Mouse (Mus musculus) embryonic facial prominence, embryonic 12.5 days (tissue): ENCODE measurements around the gene Gfy. TPM values are rescaled to one million over a fixed set of nuclear protein-coding genes. Genes with fewer than 3 reads are reported as not detected.
A peak's percentile ranks its signal among the peaks of the same experiment; 100 is the strongest.

Experiments used
- ATAC-seq: fragments of 200-750 bp; cut with Nextera tagmentation; 2 replicates; pipeline ENCODE4 v1.8.0; 2017; ENCODE audit not compliant: insufficient number of reproducible peaks, insufficient read depth, low FRiP score, low TSS enrichment
- H3K27ac ChIP-seq: fragments of 300-500 bp; sonication (generic); 2 replicates; pipeline ENCODE4 v1.5.1; 2016; ENCODE audit warnings: mild to moderate bottlenecking
- H3K27me3 ChIP-seq: fragments of 300-500 bp; sonication (generic); 2 replicates; pipeline ENCODE4 v1.6.1; 2016; ENCODE audit warnings: mild to moderate bottlenecking, moderate library complexity
- H3K36me3 ChIP-seq: fragments of 300-500 bp; sonication (generic); 2 replicates; pipeline ENCODE4 v1.6.1; 2016; ENCODE audit warnings: mild to moderate bottlenecking
- H3K4me1 ChIP-seq: fragments of 300-500 bp; sonication (generic); 2 replicates; pipeline ENCODE4 v1.6.1; 2016
- H3K4me2 ChIP-seq: fragments of 300-500 bp; sonication (generic); replicated peaks from 2 replicates; pipeline ENCODE4 v1.6.1; 2016; ENCODE audit warnings: mild to moderate bottlenecking, moderate library complexity
- H3K4me3 ChIP-seq: fragments of 300-500 bp; sonication (generic); 2 replicates; pipeline ENCODE4 v1.5.1; 2016; ENCODE audit warnings: mild to moderate bottlenecking
- H3K9ac ChIP-seq: fragments of 300-500 bp; sonication (generic); 2 replicates; pipeline ENCODE4 v1.6.1; 2016; ENCODE audit warnings: mild to moderate bottlenecking, moderate library complexity
- H3K9me3 ChIP-seq: fragments of 300-500 bp; sonication (generic); 2 replicates; pipeline ENCODE4 v1.6.1; 2016; ENCODE audit warnings: mild to moderate bottlenecking, moderate library complexity
- WGBS: fragments of 180-500 bp; shearing (Covaris S2); methylation state at CpG from one replicate; pipeline ENCODE4 v1.1.7; 2016; 5-methylcytosine and 5-hydroxymethylcytosine counted together
- polyA plus RNA-seq: library from polyadenylated mRNA; unstranded; fragments of >200 nt; fragmentation: Nextera tagmentation; extraction: Ambion mirVana; gene quantifications from 2 replicates; pipeline ENCODE4 v1.2.1, GENCODE M21; 2016

Gfy gene
- polyA plus RNA-seq, 1 experiment from 2014 or later = 0.56 TPM

GRCm38 (mm10) chr7:45141914-45142313, 37.5 kb downstream of the Gfy start:
- Histone ChIP-seq H3K9ac (no peak overlapping the region), H3K27me3 (no peaks in the 10 kb centered on the region), H3K4me1 (no peaks in the 10 kb centered on the region), H3K27ac (no peak overlapping the region), H3K4me3 (no peak overlapping the region), H3K36me3 (peaks cover 47% of the 10 kb centered on the region), H3K9me3 (no peaks in the 10 kb centered on the region), H3K4me2 (no peak overlapping the region)
- ATAC-seq = no peak
- WGBS = 86% methylated on average over 5 of the region's 5 CpGs

GRCm38 (mm10) chr7:45141319-45141718, 38.0 kb downstream of the Gfy start:
- Histone ChIP-seq H3K4me3 (no peak overlapping the region), H3K27me3 (no peaks in the 10 kb centered on the region), H3K9ac (no peak overlapping the region), H3K4me1 (no peaks in the 10 kb centered on the region), H3K36me3 (peaks cover 42% of the 10 kb centered on the region), H3K9me3 (no peaks in the 10 kb centered on the region), H3K27ac (no peak overlapping the region), H3K4me2 (no peak overlapping the region)
- no peak for ATAC-seq
- 90% methylated on average over 3 of the region's 3 CpGs for WGBS

GRCm38 (mm10) chr7:45139904-45140723, 39.3 kb downstream of the Gfy start:
- no peaks in the 10 kb centered on the region for H3K9me3 ChIP-seq
- WGBS = 76% methylated on average over 8 of the region's 8 CpGs
- H3K4me3 ChIP-seq = no peak overlapping the region
- ATAC-seq = no peak
- H3K4me2 ChIP-seq = no peak overlapping the region
- H3K27me3 ChIP-seq = peaks cover 7% of the 10 kb centered on the region; the same call in 1 of the 2 replicates
- peaks cover 31% of the 10 kb centered on the region for H3K36me3 ChIP-seq
- no peak overlapping the region for H3K9ac ChIP-seq
- peaks cover 7% of the 10 kb centered on the region; the same call in 1 of the 2 replicates for H3K4me1 ChIP-seq
- H3K27ac ChIP-seq = no peak overlapping the region

DNA sequence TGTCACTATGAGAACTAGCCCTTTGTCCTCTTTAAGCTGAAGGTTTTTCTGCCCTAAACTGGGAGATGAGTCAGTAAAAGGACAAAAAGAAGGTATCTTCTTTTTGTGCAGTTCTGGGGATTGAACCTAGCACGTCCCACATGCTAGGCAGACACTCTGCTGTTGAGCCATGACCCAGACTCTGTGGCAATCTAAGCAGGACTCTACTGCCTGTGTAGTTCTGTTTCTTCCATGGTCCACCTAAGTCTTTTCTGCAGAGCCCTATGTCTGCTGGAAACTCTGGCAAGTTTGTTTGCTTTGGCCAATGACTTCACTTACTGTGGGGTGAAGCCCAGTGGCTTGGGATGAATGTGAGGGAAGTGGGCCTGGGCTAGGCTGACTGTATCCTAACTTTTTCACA, 41.0 kb downstream of the Gfy start:
- ATAC-seq = no peak
- WGBS = 82% methylated on average over 1 of the region's 1 CpGs

DNA sequence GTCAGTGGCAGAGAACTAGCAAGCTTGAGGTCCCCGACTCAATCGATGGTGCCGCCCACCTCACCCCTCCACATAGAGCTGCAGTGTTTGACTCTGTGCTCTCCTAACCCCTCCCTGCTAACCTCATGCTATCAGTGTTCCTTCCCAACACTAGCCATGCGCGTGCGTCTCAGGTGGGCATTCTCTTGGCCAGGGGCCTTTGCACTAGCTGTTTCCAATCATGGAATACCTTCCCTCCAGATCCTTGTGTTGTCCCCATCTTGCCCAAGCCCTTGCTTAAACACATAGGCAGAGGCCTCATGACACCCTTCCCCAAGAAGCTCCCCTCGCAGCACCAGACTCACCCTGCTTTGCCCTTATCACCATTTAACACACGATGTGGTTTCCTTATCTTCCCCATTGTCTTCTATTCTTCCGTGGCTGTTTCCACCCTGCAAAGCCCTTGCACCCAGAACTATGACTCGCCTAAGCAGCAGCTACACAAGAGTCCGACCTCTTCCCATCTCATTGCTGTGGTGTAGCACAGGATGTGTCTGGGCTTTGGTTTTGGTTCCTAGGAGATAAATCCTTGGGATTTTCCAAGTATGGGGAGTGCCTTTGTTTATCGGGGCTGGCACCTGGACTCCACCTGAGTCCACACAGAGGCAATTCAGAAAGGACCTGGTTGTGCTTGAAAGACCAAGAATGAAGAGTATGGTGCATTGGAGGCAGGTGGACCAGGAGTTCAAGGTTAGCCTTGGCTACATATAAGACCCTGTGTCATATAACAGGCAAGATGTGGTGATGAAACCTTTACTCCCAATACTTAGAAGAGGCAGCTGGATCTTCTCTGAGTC, 42.0 kb downstream of the Gfy start:
- H3K4me2 ChIP-seq = no peak overlapping the region
- H3K4me3 ChIP-seq = no peak overlapping the region
- no peak overlapping the region for H3K9ac ChIP-seq
- no peak for ATAC-seq
- no peak overlapping the region for H3K27ac ChIP-seq
- H3K27me3 ChIP-seq = peaks cover 13% of the 10 kb centered on the region; the same call in 1 of the 2 replicates
- no peaks in the 10 kb centered on the region for H3K9me3 ChIP-seq
- H3K36me3 ChIP-seq = peaks cover 4% of the 10 kb centered on the region; the same call in 1 of the 2 replicates
- 84% methylated on average over 12 of the region's 12 CpGs for WGBS
- H3K4me1 ChIP-seq = peaks cover 7% of the 10 kb centered on the region; the same call in 1 of the 2 replicates

More for the DNA sequence above, 41.0 kb downstream of the Gfy start:
- H3K9ac ChIP-seq = 0 out of 2 replicates have a peak overlapping the region, but pooled peaks have one; percentile 0
- no peaks in the 10 kb centered on the region for H3K9me3 ChIP-seq
- no peak overlapping the region for H3K27ac ChIP-seq
- H3K36me3 ChIP-seq = peaks cover 14% of the 10 kb centered on the region
- no peak overlapping the region for H3K4me3 ChIP-seq
- peaks cover 7% of the 10 kb centered on the region; the same call in 1 of the 2 replicates for H3K4me1 ChIP-seq
- H3K27me3 ChIP-seq = peaks cover 13% of the 10 kb centered on the region; the same call in 1 of the 2 replicates
- H3K4me2 ChIP-seq = no peak overlapping the region

DNA sequence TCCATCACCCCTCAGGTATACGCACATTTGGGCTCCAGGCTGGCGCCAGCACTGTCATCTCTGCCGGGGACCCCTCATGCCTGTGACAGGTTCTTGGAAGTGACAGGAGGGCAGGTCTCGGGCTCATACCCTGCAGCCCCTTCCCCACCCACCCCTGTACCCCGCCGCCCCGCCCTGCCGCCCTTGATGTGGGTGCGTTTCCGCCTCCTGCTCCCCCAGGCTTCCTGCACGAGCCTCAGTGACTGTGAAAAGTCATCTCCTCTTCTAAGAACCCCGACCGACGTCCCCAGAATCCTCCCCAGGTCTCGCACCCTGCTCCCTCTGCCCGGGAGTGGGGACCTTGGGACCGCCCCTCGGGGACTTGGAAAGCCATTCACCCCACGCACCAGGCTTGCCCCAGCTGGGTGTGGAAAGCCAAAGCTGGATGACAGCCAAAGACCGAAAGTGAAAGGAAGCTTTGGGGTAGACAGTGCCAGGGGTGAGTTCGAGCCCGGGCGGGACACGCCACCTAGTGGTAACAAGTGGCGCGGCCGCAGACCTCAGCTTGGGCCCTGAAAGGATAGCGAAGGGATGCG, 43.3 kb downstream of the Gfy start, which contains the start of the genes Gm45713 and Flt3l:
TSS of gene Gm45713 (minus strand) at position 239 of the 575 bp plus-strand sequence.
TSS of gene Flt3l (minus strand) at position 440 of the 575 bp plus-strand sequence.
- H3K27me3 ChIP-seq = peaks cover 13% of the 10 kb centered on the region; the same call in 1 of the 2 replicates
- peak; percentile 68; the same call in 1 of the 2 replicates for ATAC-seq
- H3K4me3 ChIP-seq = peak within 1 kb of the TSS; percentile 47
- no peak within 1 kb of the TSS for H3K27ac ChIP-seq
- H3K4me1 ChIP-seq = peaks cover 7% of the 10 kb centered on the region; the same call in 1 of the 2 replicates
- H3K36me3 ChIP-seq = no peaks in the 10 kb centered on the region
- WGBS = 3% methylated on average over 29 of the region's 29 CpGs
- peak within 1 kb of the TSS; percentile 69 for H3K9ac ChIP-seq
- H3K4me2 ChIP-seq = peak within 1 kb of the TSS; percentile 61
- H3K9me3 ChIP-seq = no peaks in the 10 kb centered on the region

GRCm38 (mm10) chr7:45135370-45135769, 44.0 kb downstream of the Gfy start:
- Histone ChIP-seq H3K9ac (no peak overlapping the region), H3K4me1 (peaks cover 7% of the 10 kb centered on the region; the same call in 1 of the 2 replicates), H3K27ac (no peak overlapping the region), H3K4me2 (peak overlapping the region; percentile 61), H3K4me3 (no peak overlapping the region), H3K27me3 (peaks cover 13% of the 10 kb centered on the region; the same call in 1 of the 2 replicates), H3K9me3 (no peaks in the 10 kb centered on the region), H3K36me3 (no peaks in the 10 kb centered on the region)
- 62% methylated on average over 3 of the region's 3 CpGs for WGBS
- ATAC-seq = no peak

DNA sequence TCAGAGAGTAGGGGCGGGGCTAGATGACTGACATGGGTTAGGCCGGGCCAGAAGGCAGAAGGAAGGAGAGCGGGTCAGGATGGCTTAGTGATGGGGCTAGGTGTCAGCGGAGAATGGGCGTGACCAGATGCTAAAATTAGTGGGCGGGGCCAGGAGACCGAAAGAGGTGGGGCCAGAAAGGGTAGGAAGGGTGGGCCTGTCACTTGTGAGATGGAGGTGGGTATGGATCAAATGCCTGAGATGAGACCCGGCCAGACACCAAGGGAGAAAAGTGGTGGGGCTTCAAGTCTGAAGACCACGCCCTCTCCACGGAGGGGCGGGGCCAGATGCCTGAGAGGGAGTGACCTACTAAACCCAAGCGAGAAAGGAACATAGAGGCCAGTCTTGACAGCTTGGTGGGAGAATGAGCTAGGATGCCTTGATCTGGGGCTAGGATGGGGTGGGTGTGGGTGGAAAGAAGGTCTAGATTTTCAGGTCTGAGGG, 44.8 kb downstream of the Gfy start:
- Histone ChIP-seq H3K4me2 (no peak overlapping the region), H3K4me3 (no peak overlapping the region), H3K36me3 (no peaks in the 10 kb centered on the region), H3K27me3 (peaks cover 13% of the 10 kb centered on the region; the same call in 1 of the 2 replicates), H3K4me1 (peaks cover 11% of the 10 kb centered on the region; the same call in 1 of the 2 replicates), H3K27ac (no peak overlapping the region), H3K9me3 (no peaks in the 10 kb centered on the region), H3K9ac (no peak overlapping the region)
- ATAC-seq = no peak
- 5% methylated on average over 12 of the region's 12 CpGs for WGBS

- WGBS = 68% methylated on average over 8 of the region's 8 CpGs
- no peak overlapping the region for H3K4me3 ChIP-seq
- no peak for ATAC-seq
These were observed 45.8 kb downstream of the Gfy start for GRCm38 (mm10) chr7:45133446-45134159.

DNA sequence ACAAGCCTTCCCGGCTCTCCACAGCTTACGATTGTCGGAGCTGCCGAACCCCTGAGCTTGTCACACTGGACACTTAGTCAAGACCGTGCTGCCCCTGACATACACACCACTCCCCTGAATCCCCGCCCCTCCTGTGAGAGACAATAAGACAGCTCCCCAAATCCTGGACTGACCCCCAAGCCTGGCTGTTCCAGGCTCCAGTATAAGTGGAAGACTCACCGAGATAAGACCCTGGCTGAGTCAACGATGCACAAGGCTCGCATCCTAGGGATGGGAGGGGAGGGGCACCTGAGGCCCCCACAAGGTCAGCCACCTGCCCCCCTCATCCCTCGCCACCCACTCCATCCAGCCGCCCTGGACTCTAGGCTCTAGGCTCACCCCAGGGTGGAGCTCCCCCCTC, 47.5 kb downstream of the Gfy start:
- no peak for ATAC-seq
- Histone ChIP-seq H3K9ac (no peak overlapping the region), H3K4me2 (no peak overlapping the region), H3K27ac (no peak overlapping the region), H3K4me3 (no peak overlapping the region), H3K9me3 (no peaks in the 10 kb centered on the region), H3K4me1 (peaks cover 20% of the 10 kb centered on the region), H3K27me3 (peaks cover 13% of the 10 kb centered on the region; the same call in 1 of the 2 replicates), H3K36me3 (peaks cover 6% of the 10 kb centered on the region)
- WGBS = 77% methylated on average over 11 of the region's 11 CpGs

More at GRCm38 (mm10) chr7:45133446-45134159, 45.8 kb downstream of the Gfy start:
- Histone ChIP-seq H3K4me1 (peaks cover 14% of the 10 kb centered on the region; the same call in 1 of the 2 replicates), H3K27me3 (peaks cover 13% of the 10 kb centered on the region; the same call in 1 of the 2 replicates), H3K4me2 (no peak overlapping the region), H3K27ac (no peak overlapping the region), H3K9me3 (no peaks in the 10 kb centered on the region), H3K36me3 (no peaks in the 10 kb centered on the region), H3K9ac (no peak overlapping the region)
